Mouse (Mus musculus) ovary, postnatal 36 days (tissue): ENCODE results near the gene Dab2ip.
A peak's percentile ranks its signal among the peaks of the same experiment; 100 is the strongest.

Source experiments
- DNase-seq: peaks from one replicate; pipeline ENCODE4 v3.0.0; 2022; ENCODE audit warnings: low spot score, mixed read lengths

The Dab2ip gene

GRCm38 (mm10) chr2:35684005-35684404 is 125.9 kb downstream of the Dab2ip start:
- DNase-seq = no peak

- DNase-seq = no peak
Measured at GRCm38 (mm10) chr2:35684735-35685312, 126.8 kb downstream of the Dab2ip start.

GRCm38 (mm10) chr2:35686104-35686503 is 128.0 kb downstream of the Dab2ip start:
- DNase-seq = no peak

- no peak for DNase-seq
Measured at GRCm38 (mm10) chr2:35687557-35688070, 129.5 kb downstream of the Dab2ip start.

GRCm38 (mm10) chr2:35688121-35688520 is 130.1 kb downstream of the Dab2ip start:
- DNase-seq = no peak

GRCm38 (mm10) chr2:35688581-35688980 is 130.5 kb downstream of the Dab2ip start:
- no peak for DNase-seq

- DNase-seq = no peak
Measured at GRCm38 (mm10) chr2:35689881-35690280, 131.8 kb downstream of the Dab2ip start.

GRCm38 (mm10) chr2:35691257-35692049 is 133.4 kb downstream of the Dab2ip start:
- peak; percentile 81 for DNase-seq

- DNase-seq = no peak
Measured at GRCm38 (mm10) chr2:35692272-35692900, 134.3 kb downstream of the Dab2ip start.

- no peak for DNase-seq
Measured at GRCm38 (mm10) chr2:35693037-35693436, 135.0 kb downstream of the Dab2ip start.

- no peak for DNase-seq
Measured at GRCm38 (mm10) chr2:35694111-35694510, 136.0 kb downstream of the Dab2ip start.

- DNase-seq = no peak
Measured at GRCm38 (mm10) chr2:35696193-35696541, 138.1 kb downstream of the Dab2ip start.

GRCm38 (mm10) chr2:35696542-35697391 is 138.7 kb downstream of the Dab2ip start:
- DNase-seq = peak; percentile 59

- no peak for DNase-seq
Measured at GRCm38 (mm10) chr2:35697768-35698167, 139.7 kb downstream of the Dab2ip start.

GRCm38 (mm10) chr2:35700966-35701365 is 142.9 kb downstream of the Dab2ip start:
- no peak for DNase-seq

GRCm38 (mm10) chr2:35702001-35702400 is 143.9 kb downstream of the Dab2ip start:
- no peak for DNase-seq

GRCm38 (mm10) chr2:35702608-35703007 is 144.5 kb downstream of the Dab2ip start:
- DNase-seq = no peak

- DNase-seq = no peak
Measured at GRCm38 (mm10) chr2:35703241-35703640, 145.2 kb downstream of the Dab2ip start.

- no peak for DNase-seq
Measured at GRCm38 (mm10) chr2:35712611-35713010, 154.5 kb downstream of the Dab2ip start.

- DNase-seq = no peak
Measured at GRCm38 (mm10) chr2:35713460-35713859, 155.4 kb downstream of the Dab2ip start.

GRCm38 (mm10) chr2:35714742-35715167 is 156.7 kb downstream of the Dab2ip start:
- no peak for DNase-seq

- no peak for DNase-seq
Measured at GRCm38 (mm10) chr2:35715485-35715884, 157.4 kb downstream of the Dab2ip start.
